Mouse (Mus musculus) gastrocnemius, postnatal 14 days (tissue): ENCODE data around the gene Nphs1. TPM values are rescaled to one million over a fixed set of nuclear protein-coding genes. Genes with fewer than 3 reads are reported as not detected.

Experiments used
- DNase-seq: peaks from one replicate; pipeline ENCODE4 v3.0.0; 2021; ENCODE audit warnings: mixed read lengths
- intact Hi-C: fragments of 180-260 bp; cut with DNase I; formaldehyde crosslinking; loops from one replicate; pipeline ENCODE4 v1.15.1; 2025; ENCODE audit warnings: low total_unique reads
- total RNA-seq, 2 experiments: library from RNA; stranded (reverse); gene quantifications; 2 replicates each; pipeline ENCODE4 v1.2.3; 2021

The Nphs1 gene
- total RNA-seq, 2 experiments from 2014 or later: not detected

DNA sequence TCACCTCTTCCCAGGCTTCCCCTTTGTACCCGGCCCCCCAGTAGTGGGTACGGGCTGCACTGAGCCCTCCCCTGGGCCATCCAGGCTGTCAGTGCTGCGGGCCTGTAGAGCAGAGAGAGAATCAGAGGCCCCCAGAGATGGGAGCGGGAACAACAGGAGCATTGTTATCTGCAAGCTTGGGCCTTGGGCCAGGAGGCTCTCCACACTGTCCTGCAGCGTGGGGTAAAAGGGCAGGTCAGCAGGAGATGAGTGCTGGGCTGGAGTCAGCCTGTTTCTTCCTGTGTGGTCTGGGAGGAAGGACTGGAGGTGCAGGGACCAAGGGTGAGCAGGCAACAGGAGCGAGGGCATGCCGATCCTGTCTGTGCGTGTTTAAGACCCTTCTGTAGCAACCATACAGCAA lies 74.8 kb downstream of the Nphs1 start:
- peak; percentile 35 for DNase-seq
- intact Hi-C loops: no loop called here

DNA sequence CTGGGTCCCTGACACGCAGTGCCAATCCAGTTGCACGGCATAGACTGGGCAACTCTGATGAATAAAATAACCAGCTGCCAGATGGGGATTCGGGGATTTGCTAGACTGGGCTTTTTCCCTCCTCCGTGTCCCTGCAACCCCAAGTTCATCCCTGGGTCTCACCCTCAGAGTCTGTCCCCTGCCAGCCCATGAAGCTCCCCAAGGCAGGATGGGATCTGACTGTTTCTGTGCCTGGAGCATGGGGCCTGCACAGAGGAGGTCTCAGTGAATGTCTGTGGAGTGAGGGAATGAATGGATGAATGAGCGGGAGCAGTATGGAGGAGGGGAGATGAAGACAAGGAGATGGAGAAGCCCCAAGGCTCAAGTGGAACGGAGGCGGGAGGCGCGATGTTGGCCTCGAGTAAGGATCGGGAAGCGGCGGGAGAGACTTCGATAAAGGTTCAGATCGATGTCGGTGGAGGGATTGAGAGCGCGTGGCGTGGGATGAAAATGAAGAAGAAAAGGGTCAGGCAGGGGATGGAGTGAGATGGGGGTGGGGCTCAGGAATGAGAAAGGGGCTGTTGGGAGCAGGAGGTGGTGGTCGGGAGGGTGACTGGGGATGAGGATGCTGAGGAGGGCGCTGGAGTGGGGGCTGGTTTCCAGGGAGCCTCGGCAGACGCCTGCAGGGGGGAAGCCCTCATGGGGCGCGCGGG lies 76.0 kb downstream of the Nphs1 start:
- intact Hi-C loops: no loop called here
- no peak for DNase-seq

DNA sequence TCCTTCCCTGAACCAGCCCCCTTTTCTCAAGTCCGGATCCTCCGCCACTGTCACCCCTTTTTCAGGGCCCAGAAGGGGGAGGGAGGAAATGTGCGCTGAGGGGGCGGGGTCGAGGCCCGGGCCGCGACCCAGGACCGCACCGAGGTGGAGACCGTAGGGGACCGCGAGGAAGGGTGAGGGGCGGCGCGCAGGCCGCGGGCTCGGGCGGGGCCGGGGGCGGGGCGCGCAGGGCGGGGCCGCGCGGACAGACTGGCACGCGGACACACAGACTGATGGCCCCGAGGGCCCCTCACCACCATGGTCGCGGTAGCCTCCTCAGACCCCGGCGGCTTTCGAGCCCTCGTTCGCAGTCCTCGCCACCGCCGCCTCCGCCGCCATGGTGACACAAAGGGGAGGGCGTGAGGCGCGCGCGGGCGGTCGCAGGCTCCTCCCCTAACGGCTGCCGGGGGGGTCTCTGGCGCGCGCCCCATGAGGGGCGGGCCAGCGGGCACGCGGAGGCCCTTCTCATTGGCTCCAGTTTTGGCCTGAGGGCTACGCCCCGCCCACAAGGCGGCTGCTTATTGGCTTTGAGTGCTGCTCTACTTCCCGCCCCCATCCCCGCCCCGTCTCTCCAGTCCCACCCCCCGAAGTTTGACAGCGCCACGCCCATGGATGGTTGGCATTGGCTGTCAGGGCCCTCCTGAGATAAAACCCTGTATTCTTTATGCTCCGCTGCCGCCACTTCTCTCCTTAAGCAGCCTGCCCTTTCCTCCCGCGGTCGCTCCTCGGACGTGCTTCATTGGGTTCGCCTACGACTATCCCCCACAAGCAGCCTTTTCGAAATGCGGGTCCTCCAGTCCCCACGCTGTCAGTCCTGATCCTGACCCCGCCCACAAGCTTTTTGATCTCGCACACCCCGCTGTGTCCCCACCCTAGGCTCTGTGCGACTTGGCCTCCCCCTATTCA lies 76.8 kb downstream of the Nphs1 start, which contains the start of gene Arhgap33:
TSS of gene Arhgap33 (minus strand) at position 428 of the 945 bp plus-strand sequence.
- peak; percentile 95 for DNase-seq
- intact Hi-C loops: no loop called here

Other genes starting within 250 kb of the Nphs1 start
- 10 to 100 TPM; 56.0 to 61.2 TPM for gene Polr2i, start 226.4 kb upstream of the Nphs1 start, total RNA-seq
- 10 to 100 TPM; 26.8 to 37.2 TPM for gene Tbcb, start 226.0 kb upstream of the Nphs1 start, total RNA-seq
- gene Ovol3, start 222.6 kb upstream of the Nphs1 start, total RNA-seq: under 1 TPM in 1 of 2 experiments, not detected in 1; 0.33 TPM
- under 1 TPM; 0.16 to 0.29 TPM for gene Thap8, start 178.2 kb upstream of the Nphs1 start, total RNA-seq
- gene Wdr62, start 177.9 kb upstream of the Nphs1 start, total RNA-seq: 1 to 10 TPM; 2.9 to 3.1 TPM
- gene Clip3, start 166.6 kb upstream of the Nphs1 start, total RNA-seq: 10 to 100 TPM; 18.2 to 20.9 TPM
- 10 to 100 TPM; 16.0 to 17.4 TPM for gene Alkbh6, start 149.6 kb upstream of the Nphs1 start, total RNA-seq
- gene Syne4, start 143.5 kb upstream of the Nphs1 start, total RNA-seq: 1 to 10 TPM; 1.0 to 1.1 TPM
- under 1 TPM; 0.51 to 0.78 TPM for gene E130208F15Rik, start 136.6 kb upstream of the Nphs1 start, total RNA-seq
- gene Sdhaf1, start 134.4 kb upstream of the Nphs1 start, total RNA-seq: 10 to 100 TPM in 1 of 2 experiments, 1 to 10 TPM in 1; 7.8 to 10.6 TPM
- gene Lrfn3, start 95.5 kb upstream of the Nphs1 start, total RNA-seq: 1 to 10 TPM; 1.5 to 1.8 TPM
- 10 to 100 TPM in 1 of 2 experiments, 1 to 10 TPM in 1; 7.8 to 10.4 TPM for gene Tyrobp, start 44.6 kb upstream of the Nphs1 start, total RNA-seq
- under 1 TPM in 1 of 2 experiments, not detected in 1; 0.94 TPM for gene Hcst, start 38.5 kb upstream of the Nphs1 start, total RNA-seq
- gene Nfkbid, start 36.6 kb upstream of the Nphs1 start, total RNA-seq: under 1 TPM; 0.21 to 0.33 TPM
- 1 to 10 TPM; 1.9 to 2.3 TPM for gene Aplp1, start 12.8 kb upstream of the Nphs1 start, total RNA-seq
- gene Kirrel2, start 625 bp upstream of the Nphs1 start, total RNA-seq: not detected
- gene Prodh2, start 35.3 kb downstream of the Nphs1 start, total RNA-seq: not detected
- gene Arhgap33, start 76.7 kb downstream of the Nphs1 start, total RNA-seq: 1 to 10 TPM in 1 of 2 experiments, under 1 TPM in 1; 0.98 to 2.4 TPM
- gene Hspb6, start 93.9 kb downstream of the Nphs1 start, total RNA-seq: 100 to 1,000 TPM; 455 to 476 TPM
- 1 to 10 TPM; 3.9 to 4.8 TPM for gene Proser3, start 94.0 kb downstream of the Nphs1 start, total RNA-seq
- gene Lin37, start 101.5 kb downstream of the Nphs1 start, total RNA-seq: 1 to 10 TPM; 8.4 to 9.1 TPM
- gene U2af1l4, start 105.0 kb downstream of the Nphs1 start, total RNA-seq: 10 to 100 TPM; 49.6 to 50.1 TPM
- 1 to 10 TPM in 1 of 2 experiments, under 1 TPM in 1; 0.74 to 1.7 TPM for gene Gm49396, start 105.0 kb downstream of the Nphs1 start, total RNA-seq
- gene Psenen, start 105.3 kb downstream of the Nphs1 start, total RNA-seq: 10 to 100 TPM; 83.4 to 92.7 TPM
- under 1 TPM; 0.60 to 0.88 TPM for gene Igflr1, start 107.1 kb downstream of the Nphs1 start, total RNA-seq
- gene Kmt2b, start 130.4 kb downstream of the Nphs1 start, total RNA-seq: 10 to 100 TPM; 14.1 to 15.2 TPM
- not detected for gene Zbtb32, start 140.6 kb downstream of the Nphs1 start, total RNA-seq
- under 1 TPM; 0.14 to 0.16 TPM for gene Upk1a, start 154.5 kb downstream of the Nphs1 start, total RNA-seq
- gene Cox6b1, start 167.8 kb downstream of the Nphs1 start, total RNA-seq: 1,000 to 10,000 TPM; 1,322 to 1,882 TPM
- gene Etv2, start 177.5 kb downstream of the Nphs1 start, total RNA-seq: not detected
- gene Rbm42, start 192.0 kb downstream of the Nphs1 start, total RNA-seq: 10 to 100 TPM; 35.4 to 37.3 TPM
- gene Haus5, start 206.7 kb downstream of the Nphs1 start, total RNA-seq: 1 to 10 TPM; 2.8 to 2.9 TPM
- 1 to 10 TPM; 2.3 to 2.6 TPM for gene Pmis2, start 213.3 kb downstream of the Nphs1 start, total RNA-seq
- not detected for gene 2200002J24Rik, start 240.6 kb downstream of the Nphs1 start, total RNA-seq